Mouse (Mus musculus): ENCODE measurements at regions not wholly inside any gene's neighbourhood (a gene's known extent, or its start where the extent isn't known, plus 50 kb on each side); places are given as distances from the start of the nearest gene placed in this dataset.

GRCm38 (mm10) chr16:77418486-77418885, 183.4 kb downstream of the Gm11146 start:
- 44% methylated on average over 1 of the region's 1 CpGs for WGBS
- ATAC-seq (replicated peaks): no peak
- peaks cover 28% of the 10 kb centered on the region for H3K4me1 ChIP-seq
- peak overlapping the region; percentile 70 for H3K9ac ChIP-seq (replicated peaks)
- peak overlapping the region; percentile 89 for H3K27ac ChIP-seq (replicated peaks)
- H3K27me3 ChIP-seq: no peaks in the 10 kb centered on the region
- H3K36me3 ChIP-seq: no peaks in the 10 kb centered on the region
- H3K4me2 ChIP-seq (replicated peaks): peak overlapping the region; percentile 74
- no peaks in the 10 kb centered on the region for H3K9me3 ChIP-seq
- peak overlapping the region; percentile 43 for H3K4me3 ChIP-seq

- H3K9me3 ChIP-seq: no peaks in the 10 kb centered on the region
- peak overlapping the region; percentile 42; the same call in 1 of the 2 replicates for H3K9ac ChIP-seq (replicated peaks)
- under 1% methylated on average over 3 of the region's 3 CpGs for WGBS
- peak overlapping the region; percentile 74 for H3K4me2 ChIP-seq (replicated peaks)
- peaks cover 24% of the 10 kb centered on the region for H3K4me1 ChIP-seq
- H3K27ac ChIP-seq (replicated peaks): peak overlapping the region; percentile 89
- no peaks in the 10 kb centered on the region for H3K27me3 ChIP-seq
- H3K4me3 ChIP-seq: peak overlapping the region; percentile 43
- no peaks in the 10 kb centered on the region for H3K36me3 ChIP-seq
- ATAC-seq (replicated peaks): peak; percentile 60
Measured at GRCm38 (mm10) chr16:77417791-77418190, 184.1 kb downstream of the Gm11146 start.

- WGBS: 16% methylated on average over 1 of the region's 1 CpGs
- no peak overlapping the region for H3K9ac ChIP-seq (replicated peaks)
- no peak overlapping the region for H3K4me2 ChIP-seq (replicated peaks)
- no peak for ATAC-seq (replicated peaks)
- H3K4me3 ChIP-seq: no peak overlapping the region
- no peak overlapping the region for H3K27ac ChIP-seq (replicated peaks)
- H3K4me1 ChIP-seq: peaks cover 11% of the 10 kb centered on the region
- H3K36me3 ChIP-seq: no peaks in the 10 kb centered on the region
- no peaks in the 10 kb centered on the region for H3K27me3 ChIP-seq
- H3K9me3 ChIP-seq: no peaks in the 10 kb centered on the region
Measured at GRCm38 (mm10) chr16:77414562-77414961, 187.3 kb downstream of the Gm11146 start.

- WGBS: 76% methylated on average over 7 of the region's 7 CpGs
- Histone ChIP-seq H3K27ac (replicated peaks) (no peak overlapping the region), H3K36me3 (no peaks in the 10 kb centered on the region), H3K4me3 (no peak overlapping the region), H3K27me3 (no peaks in the 10 kb centered on the region), H3K9ac (replicated peaks) (no peak overlapping the region), H3K4me1 (peaks cover 17% of the 10 kb centered on the region), H3K4me2 (replicated peaks) (no peak overlapping the region), H3K9me3 (no peaks in the 10 kb centered on the region)
- no peak for ATAC-seq (replicated peaks)
Measured at GRCm38 (mm10) chr16:77409168-77409567, 192.7 kb downstream of the Gm11146 start.

GRCm38 (mm10) chr16:77406999-77407398, 194.9 kb downstream of the Gm11146 start:
- Histone ChIP-seq H3K9me3 (no peaks in the 10 kb centered on the region), H3K9ac (replicated peaks) (no peak overlapping the region), H3K27me3 (no peaks in the 10 kb centered on the region), H3K4me1 (peaks cover 38% of the 10 kb centered on the region), H3K4me3 (no peak overlapping the region), H3K4me2 (replicated peaks) (no peak overlapping the region), H3K36me3 (no peaks in the 10 kb centered on the region), H3K27ac (replicated peaks) (no peak overlapping the region)
- no peak for ATAC-seq (replicated peaks)
- WGBS: 51% methylated on average over 5 of the region's 5 CpGs

GRCm38 (mm10) chr16:77405859-77406258, 196.0 kb downstream of the Gm11146 start:
- ATAC-seq (replicated peaks): peak; percentile 5; the same call in 1 of the 2 replicates
- Histone ChIP-seq H3K27me3 (no peaks in the 10 kb centered on the region), H3K4me2 (replicated peaks) (peak overlapping the region; percentile 13), H3K27ac (replicated peaks) (peak overlapping the region; percentile 56; the same call in 1 of the 2 replicates), H3K9ac (replicated peaks) (no peak overlapping the region), H3K9me3 (no peaks in the 10 kb centered on the region), H3K4me1 (peaks cover 48% of the 10 kb centered on the region), H3K4me3 (no peak overlapping the region), H3K36me3 (no peaks in the 10 kb centered on the region)
- WGBS: 45% methylated on average over 6 of the region's 6 CpGs

- Histone ChIP-seq H3K4me3 (no peak overlapping the region), H3K4me1 (peaks cover 53% of the 10 kb centered on the region), H3K4me2 (replicated peaks) (peak overlapping the region; percentile 13), H3K27me3 (no peaks in the 10 kb centered on the region), H3K9ac (replicated peaks) (no peak overlapping the region), H3K9me3 (no peaks in the 10 kb centered on the region), H3K27ac (replicated peaks) (peak overlapping the region; percentile 56; the same call in 1 of the 2 replicates), H3K36me3 (no peaks in the 10 kb centered on the region)
- WGBS: 51% methylated on average over 8 of the region's 8 CpGs
- peak; percentile 27 for ATAC-seq (replicated peaks)
Measured at GRCm38 (mm10) chr16:77405181-77405818, 196.6 kb downstream of the Gm11146 start.

GRCm38 (mm10) chr16:77402711-77403280, 199.1 kb downstream of the Gm11146 start:
- Histone ChIP-seq H3K27ac (replicated peaks) (peak overlapping the region; percentile 62), H3K4me3 (no peak overlapping the region), H3K9me3 (no peaks in the 10 kb centered on the region), H3K4me1 (peaks cover 74% of the 10 kb centered on the region), H3K9ac (replicated peaks) (no peak overlapping the region), H3K4me2 (replicated peaks) (peak overlapping the region; percentile 18), H3K36me3 (no peaks in the 10 kb centered on the region), H3K27me3 (no peaks in the 10 kb centered on the region)
- ATAC-seq (replicated peaks): no peak
- WGBS: 15% methylated on average over 7 of the region's 7 CpGs

GRCm38 (mm10) chr16:77401185-77401943, 200.5 kb downstream of the Gm11146 start:
- Histone ChIP-seq H3K9ac (replicated peaks) (peak overlapping the region; percentile 42; the same call in 1 of the 2 replicates), H3K4me3 (peak overlapping the region; percentile 33; the same call in 1 of the 2 replicates), H3K27me3 (no peaks in the 10 kb centered on the region), H3K4me1 (peaks cover 74% of the 10 kb centered on the region), H3K9me3 (no peaks in the 10 kb centered on the region), H3K36me3 (no peaks in the 10 kb centered on the region), H3K4me2 (replicated peaks) (peak overlapping the region; percentile 54), H3K27ac (replicated peaks) (peak overlapping the region; percentile 89)
- ATAC-seq (replicated peaks): no peak
- WGBS: 6% methylated on average over 4 of the region's 4 CpGs

- ATAC-seq (replicated peaks): peak; percentile 79
- peak overlapping the region; percentile 33 for H3K4me3 ChIP-seq
- peak overlapping the region; percentile 42 for H3K9ac ChIP-seq (replicated peaks)
- H3K27me3 ChIP-seq: no peaks in the 10 kb centered on the region
- no peaks in the 10 kb centered on the region for H3K36me3 ChIP-seq
- WGBS: 1% methylated on average over 13 of the region's 13 CpGs
- H3K9me3 ChIP-seq: no peaks in the 10 kb centered on the region
- H3K27ac ChIP-seq (replicated peaks): peak overlapping the region; percentile 89
- peaks cover 67% of the 10 kb centered on the region for H3K4me1 ChIP-seq
- H3K4me2 ChIP-seq (replicated peaks): peak overlapping the region; percentile 54
Measured at GRCm38 (mm10) chr16:77400276-77400891, 201.5 kb downstream of the Gm11146 start.

GRCm38 (mm10) chr16:77399846-77400275, 202.0 kb downstream of the Gm11146 start:
- H3K36me3 ChIP-seq: no peaks in the 10 kb centered on the region
- H3K4me1 ChIP-seq: peaks cover 64% of the 10 kb centered on the region
- ATAC-seq (replicated peaks): peak; percentile 22
- H3K4me3 ChIP-seq: peak overlapping the region; percentile 33
- H3K27me3 ChIP-seq: no peaks in the 10 kb centered on the region
- H3K9me3 ChIP-seq: no peaks in the 10 kb centered on the region
- peak overlapping the region; percentile 42 for H3K9ac ChIP-seq (replicated peaks)
- peak overlapping the region; percentile 54 for H3K4me2 ChIP-seq (replicated peaks)
- H3K27ac ChIP-seq (replicated peaks): peak overlapping the region; percentile 89
- under 1% methylated on average over 10 of the region's 10 CpGs for WGBS

Data from forebrain, embryonic 15.5 days (tissue).